Mouse (Mus musculus): Measurements from ENCODE around the gene Wnt16. TPM values are rescaled to one million over a fixed set of nuclear protein-coding genes. Genes with fewer than 3 reads are reported as not detected.
A peak's percentile ranks its signal among the peaks of the same experiment; 100 is the strongest.

Gene Wnt16
- polyA plus RNA-seq, 1 experiment from 2014 or later, result 0.18 TPM

GRCm38 (mm10) chr6:22268677-22269076 lies 19.4 kb upstream of the Wnt16 start:
- H3K9ac ChIP-seq (replicated peaks; ENCODE audit: low read length), result no peak overlapping the region
- ATAC-seq (ENCODE audit: low FRiP score, low TSS enrichment), result no peak
- H3K4me3 ChIP-seq (replicated peaks; ENCODE audit: low read depth, low read length), result no peak overlapping the region
- H3K4me1 ChIP-seq (ENCODE audit: control insufficient read depth, insufficient read depth, low read length), result no peaks in the 10 kb centered on the region
- no peak overlapping the region for H3K27ac ChIP-seq (replicated peaks; ENCODE audit: low read depth, low read length)
- no peaks in the 10 kb centered on the region for H3K27me3 ChIP-seq (ENCODE audit: control insufficient read depth, insufficient read depth, low read length)
- H3K36me3 ChIP-seq (ENCODE audit: control insufficient read depth, insufficient read depth, low read length), result no peaks in the 10 kb centered on the region
- no peak overlapping the region for H3K4me2 ChIP-seq (ENCODE audit: low read length)
- DNase-seq, result no peak
- no peaks in the 10 kb centered on the region for H3K9me3 ChIP-seq (ENCODE audit: control insufficient read depth, low read length)

DNA sequence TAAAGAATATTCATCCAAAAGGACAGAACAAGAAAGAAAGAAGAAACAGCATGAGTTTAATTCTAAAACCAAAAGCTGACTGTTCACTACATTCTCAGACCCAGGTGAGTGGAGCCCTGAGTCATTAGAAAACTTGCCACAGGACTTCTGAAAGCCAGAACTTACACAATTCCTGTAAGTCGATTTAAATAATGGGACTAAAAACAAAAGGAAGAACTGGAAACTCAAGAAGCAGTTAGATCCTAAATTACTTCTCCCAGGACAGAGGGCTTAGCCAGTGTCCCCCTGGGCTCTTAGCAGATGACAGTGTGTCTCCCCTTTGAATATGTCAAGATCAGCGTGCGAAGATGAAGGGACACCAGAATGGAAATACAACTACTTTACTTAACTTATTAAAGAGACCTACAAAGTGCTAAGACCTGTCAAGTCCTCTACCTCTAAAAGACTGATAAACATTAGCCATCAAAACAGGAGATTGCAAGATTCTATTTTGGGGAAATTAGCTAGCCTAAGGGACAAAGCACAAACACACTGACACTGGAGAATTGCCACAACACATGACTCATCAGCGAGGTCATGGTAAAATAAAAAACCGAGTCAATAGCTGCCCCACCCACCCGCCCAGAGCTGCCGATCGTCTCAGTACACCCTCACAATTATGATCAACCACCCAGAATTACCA lies 18.0 kb upstream of the Wnt16 start:
- Histone ChIP-seq H3K4me1 (ENCODE audit: control insufficient read depth, insufficient read depth, low read length) (no peaks in the 10 kb centered on the region), H3K9me3 (ENCODE audit: control insufficient read depth, low read length) (no peaks in the 10 kb centered on the region), H3K9ac (replicated peaks; ENCODE audit: low read length) (no peak overlapping the region), H3K36me3 (ENCODE audit: control insufficient read depth, insufficient read depth, low read length) (no peaks in the 10 kb centered on the region), H3K27me3 (ENCODE audit: control insufficient read depth, insufficient read depth, low read length) (no peaks in the 10 kb centered on the region), H3K4me3 (replicated peaks; ENCODE audit: low read depth, low read length) (no peak overlapping the region), H3K27ac (replicated peaks; ENCODE audit: low read depth, low read length) (no peak overlapping the region), H3K4me2 (ENCODE audit: low read length) (no peak overlapping the region)
- WGBS, result 84% methylated on average over 8 of the region's 8 CpGs
- DNase-seq (no peak), ATAC-seq (ENCODE audit: low FRiP score, low TSS enrichment) (no peak)

GRCm38 (mm10) chr6:22277941-22278340 lies 10.1 kb upstream of the Wnt16 start:
- Histone ChIP-seq H3K4me1 (ENCODE audit: control insufficient read depth, insufficient read depth, low read length) (no peaks in the 10 kb centered on the region), H3K4me2 (ENCODE audit: low read length) (no peak overlapping the region), H3K27me3 (ENCODE audit: control insufficient read depth, insufficient read depth, low read length) (no peaks in the 10 kb centered on the region), H3K36me3 (ENCODE audit: control insufficient read depth, insufficient read depth, low read length) (no peaks in the 10 kb centered on the region), H3K4me3 (replicated peaks; ENCODE audit: low read depth, low read length) (no peak overlapping the region), H3K27ac (replicated peaks; ENCODE audit: low read depth, low read length) (no peak overlapping the region), H3K9me3 (ENCODE audit: control insufficient read depth, low read length) (no peaks in the 10 kb centered on the region), H3K9ac (replicated peaks; ENCODE audit: low read length) (no peak overlapping the region)
- DNase-seq (no peak), ATAC-seq (ENCODE audit: low FRiP score, low TSS enrichment) (no peak)
- WGBS, result 89% methylated on average over 3 of the region's 3 CpGs

GRCm38 (mm10) chr6:22280217-22280861 lies 7.7 kb upstream of the Wnt16 start:
- Histone ChIP-seq H3K36me3 (ENCODE audit: control insufficient read depth, insufficient read depth, low read length) (no peaks in the 10 kb centered on the region), H3K4me2 (ENCODE audit: low read length) (no peak overlapping the region), H3K4me3 (replicated peaks; ENCODE audit: low read depth, low read length) (no peak overlapping the region), H3K27me3 (ENCODE audit: control insufficient read depth, insufficient read depth, low read length) (no peaks in the 10 kb centered on the region), H3K4me1 (ENCODE audit: control insufficient read depth, insufficient read depth, low read length) (no peaks in the 10 kb centered on the region), H3K9ac (replicated peaks; ENCODE audit: low read length) (no peak overlapping the region), H3K9me3 (ENCODE audit: control insufficient read depth, low read length) (no peaks in the 10 kb centered on the region), H3K27ac (replicated peaks; ENCODE audit: low read depth, low read length) (no peak overlapping the region)
- 65% methylated on average over 14 of the region's 14 CpGs for whole genome bisulfite sequencing
- peak; percentile 30 for DNase-seq
- ATAC-seq (ENCODE audit: low FRiP score, low TSS enrichment), result no peak

GRCm38 (mm10) chr6:22282405-22282804 lies 5.6 kb upstream of the Wnt16 start:
- H3K27ac ChIP-seq (replicated peaks; ENCODE audit: low read depth, low read length), result no peak overlapping the region
- no peak overlapping the region for H3K4me2 ChIP-seq (ENCODE audit: low read length)
- H3K27me3 ChIP-seq (ENCODE audit: control insufficient read depth, insufficient read depth, low read length), result peaks cover 3% of the 10 kb centered on the region; the same call in 1 of the 2 replicates
- ATAC-seq (ENCODE audit: low FRiP score, low TSS enrichment) (no peak), DNase-seq (no peak)
- H3K36me3 ChIP-seq (ENCODE audit: control insufficient read depth, insufficient read depth, low read length), result no peaks in the 10 kb centered on the region
- no peak overlapping the region for H3K9ac ChIP-seq (replicated peaks; ENCODE audit: low read length)
- no peak overlapping the region for H3K4me3 ChIP-seq (replicated peaks; ENCODE audit: low read depth, low read length)
- WGBS, result 96% methylated on average over 4 of the region's 4 CpGs
- no peaks in the 10 kb centered on the region for H3K4me1 ChIP-seq (ENCODE audit: control insufficient read depth, insufficient read depth, low read length)
- H3K9me3 ChIP-seq (ENCODE audit: control insufficient read depth, low read length), result no peaks in the 10 kb centered on the region

- Histone ChIP-seq H3K4me3 (replicated peaks; ENCODE audit: low read depth, low read length) (peak overlapping the region; percentile 42), H3K9ac (replicated peaks; ENCODE audit: low read length) (peak overlapping the region; percentile 40), H3K4me2 (ENCODE audit: low read length) (peak overlapping the region; percentile 86), H3K27ac (replicated peaks; ENCODE audit: low read depth, low read length) (no peak overlapping the region), H3K36me3 (ENCODE audit: control insufficient read depth, insufficient read depth, low read length) (no peaks in the 10 kb centered on the region), H3K9me3 (ENCODE audit: control insufficient read depth, low read length) (no peaks in the 10 kb centered on the region), H3K27me3 (ENCODE audit: control insufficient read depth, insufficient read depth, low read length) (peaks cover 38% of the 10 kb centered on the region), H3K4me1 (ENCODE audit: control insufficient read depth, insufficient read depth, low read length) (peaks cover 19% of the 10 kb centered on the region)
- ATAC-seq (ENCODE audit: low FRiP score, low TSS enrichment), result peak; percentile 65
- under 1% methylated on average over 38 of the region's 38 CpGs for WGBS
- DNase-seq, result peak; percentile 77
These were observed 872 bp downstream of the Wnt16 start for GRCm38 (mm10) chr6:22288737-22289460.

DNA sequence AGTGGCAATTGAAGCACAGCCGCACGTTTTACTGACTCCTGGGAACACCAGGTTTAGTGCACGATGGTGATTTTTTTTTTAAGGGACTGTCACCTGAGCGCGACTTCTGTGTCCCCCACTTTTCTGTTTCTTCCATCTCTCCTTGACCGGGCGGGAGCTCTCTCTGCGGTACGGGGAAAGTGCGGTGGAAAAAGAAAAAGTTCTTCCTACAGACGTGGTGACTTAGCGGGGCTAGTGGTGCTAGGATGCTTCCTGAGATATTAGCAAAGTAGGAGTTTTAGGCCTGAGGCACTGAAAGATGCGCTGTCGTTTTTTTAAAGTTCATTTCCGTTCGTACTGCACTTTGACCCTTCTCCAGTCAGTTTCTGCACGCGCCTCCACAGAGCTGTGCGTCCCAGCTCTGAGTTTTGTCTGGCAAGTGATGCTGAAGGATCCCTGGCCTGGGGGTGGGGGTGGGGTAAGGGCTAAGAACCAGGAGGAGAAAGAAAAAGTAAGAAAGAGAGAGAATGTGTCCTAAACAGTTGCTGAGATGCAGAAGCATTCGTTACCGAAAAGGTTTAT lies 1.5 kb downstream of the Wnt16 start:
- Histone ChIP-seq H3K9ac (replicated peaks; ENCODE audit: low read length) (peak overlapping the region; percentile 40; the same call in 1 of the 2 replicates), H3K36me3 (ENCODE audit: control insufficient read depth, insufficient read depth, low read length) (no peaks in the 10 kb centered on the region), H3K9me3 (ENCODE audit: control insufficient read depth, low read length) (no peaks in the 10 kb centered on the region), H3K27me3 (ENCODE audit: control insufficient read depth, insufficient read depth, low read length) (peaks cover 38% of the 10 kb centered on the region), H3K4me2 (ENCODE audit: low read length) (peak overlapping the region; percentile 86), H3K27ac (replicated peaks; ENCODE audit: low read depth, low read length) (no peak overlapping the region), H3K4me1 (ENCODE audit: control insufficient read depth, insufficient read depth, low read length) (peaks cover 19% of the 10 kb centered on the region), H3K4me3 (replicated peaks; ENCODE audit: low read depth, low read length) (peak overlapping the region; percentile 42)
- DNase-seq, result no peak
- no peak for ATAC-seq (ENCODE audit: low FRiP score, low TSS enrichment)
- 3% methylated on average over 21 of the region's 21 CpGs for WGBS

DNA sequence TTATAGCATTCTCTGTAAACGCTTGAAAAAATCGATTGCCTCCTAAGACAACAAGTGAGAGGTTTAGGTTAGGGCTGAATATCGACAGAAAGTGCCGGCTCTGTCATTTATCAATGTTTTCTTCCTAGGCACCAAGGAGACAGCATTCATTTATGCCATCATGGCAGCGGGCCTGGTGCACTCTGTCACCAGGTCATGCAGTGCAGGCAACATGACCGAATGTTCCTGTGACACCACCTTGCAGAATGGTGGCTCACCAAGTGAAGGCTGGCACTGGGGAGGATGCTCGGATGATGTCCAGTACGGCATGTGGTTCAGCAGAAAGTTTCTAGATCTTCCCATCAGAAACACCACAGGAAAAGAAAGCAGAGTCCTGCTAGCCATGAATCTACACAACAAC lies 2.8 kb downstream of the Wnt16 start:
- peaks cover 19% of the 10 kb centered on the region for H3K4me1 ChIP-seq (ENCODE audit: control insufficient read depth, insufficient read depth, low read length)
- H3K27ac ChIP-seq (replicated peaks; ENCODE audit: low read depth, low read length), result no peak overlapping the region
- no peaks in the 10 kb centered on the region for H3K36me3 ChIP-seq (ENCODE audit: control insufficient read depth, insufficient read depth, low read length)
- no peak for ATAC-seq (ENCODE audit: low FRiP score, low TSS enrichment)
- no peak overlapping the region for H3K9ac ChIP-seq (replicated peaks; ENCODE audit: low read length)
- DNase-seq, result no peak
- H3K9me3 ChIP-seq (ENCODE audit: control insufficient read depth, low read length), result no peaks in the 10 kb centered on the region
- peaks cover 38% of the 10 kb centered on the region for H3K27me3 ChIP-seq (ENCODE audit: control insufficient read depth, insufficient read depth, low read length)
- H3K4me3 ChIP-seq (replicated peaks; ENCODE audit: low read depth, low read length), result no peak overlapping the region
- H3K4me2 ChIP-seq (ENCODE audit: low read length), result no peak overlapping the region
- WGBS, result 82% methylated on average over 8 of the region's 8 CpGs
